Mouse (Mus musculus): ENCODE results near the gene Ociad2.

DNA sequence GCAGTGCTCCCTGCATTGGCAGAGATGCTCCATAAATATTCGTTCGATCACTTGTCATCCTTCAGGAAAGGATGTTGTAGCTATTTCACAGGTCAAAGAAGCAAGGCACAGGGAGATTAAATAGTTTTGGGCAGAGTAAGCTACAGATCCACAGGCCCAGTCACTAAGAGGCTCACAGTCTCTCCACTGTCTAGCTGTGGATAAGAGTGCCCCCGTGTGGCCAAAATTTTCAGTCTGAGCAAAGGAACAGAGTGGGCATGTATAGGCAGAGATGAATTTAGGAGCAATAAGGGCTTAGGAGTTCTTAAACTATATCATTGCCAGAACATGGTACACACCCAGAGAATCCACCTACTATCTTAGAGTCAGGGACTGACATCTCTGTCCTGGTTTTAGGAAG is 39.1 kb upstream of the Ociad2 start:
- TF ChIP-seq CTCF (IDR thresholded peaks at IDR 0.05; ENCODE audit: low read depth, low read length) (peak; percentile 50), POLR2A (IDR thresholded peaks at IDR 0.05; ENCODE audit: extremely low read depth, insufficient read depth, low read length) (no peak)
